Mouse (Mus musculus) intestine, embryonic 14.5 days (tissue): ENCODE results near the gene Bicdl1. TPM values are rescaled to one million over a fixed set of nuclear protein-coding genes. Genes with fewer than 3 reads are reported as not detected.
A peak's percentile ranks its signal among the peaks of the same experiment; 100 is the strongest.

Experiments
- ATAC-seq: fragments of 200-750 bp; cut with Nextera tagmentation; replicated peaks from 2 replicates; pipeline ENCODE4 v1.8.0; 2017; ENCODE audit warnings: low read depth, moderate number of reproducible peaks, moderate TSS enrichment, moderate library complexity; ENCODE audit not compliant: low FRiP score, low TSS enrichment
- DNase-seq: peaks from one replicate; pipeline ENCODE4 v3.0.0-alpha.2; 2018; ENCODE audit warnings: low spot score
- H3K27ac ChIP-seq: fragments of 300-500 bp; sonication (generic); 2 replicates; pipeline ENCODE4 v1.5.1; 2014; ENCODE audit warnings: low read depth, mild to moderate bottlenecking, control low read depth
- H3K27me3 ChIP-seq: fragments of 300-500 bp; sonication (generic); replicated peaks from 2 replicates; pipeline ENCODE4 v1.6.1; 2014; ENCODE audit warnings: low read length, control low read depth; ENCODE audit not compliant: control insufficient read depth, insufficient read depth
- H3K36me3 ChIP-seq: fragments of 300-500 bp; sonication (generic); 2 replicates; pipeline ENCODE4 v1.6.1; 2014; ENCODE audit warnings: low read length, control low read depth; ENCODE audit not compliant: control insufficient read depth, insufficient read depth
- H3K4me1 ChIP-seq: fragments of 300-500 bp; sonication (generic); replicated peaks from 2 replicates; pipeline ENCODE4 v1.6.1; 2014; ENCODE audit warnings: low read length, control low read depth, mixed read lengths; ENCODE audit not compliant: control insufficient read depth, insufficient read depth
- H3K4me2 ChIP-seq: fragments of 300-500 bp; sonication (generic); 2 replicates; pipeline ENCODE4 v1.6.1; 2014; ENCODE audit warnings: low read length
- H3K4me3 ChIP-seq: fragments of 300-500 bp; sonication (generic); 2 replicates; pipeline ENCODE4 v1.5.1; 2014; ENCODE audit warnings: low read depth, low read length, control low read depth, mixed read lengths
- H3K9ac ChIP-seq: fragments of 300-500 bp; sonication (generic); 2 replicates; pipeline ENCODE4 v1.6.1; 2014; ENCODE audit warnings: mild to moderate bottlenecking, low read length
- H3K9me3 ChIP-seq: fragments of 300-500 bp; sonication (generic); 2 replicates; pipeline ENCODE4 v1.6.1; 2016; ENCODE audit warnings: low read length, control low read depth; ENCODE audit not compliant: control insufficient read depth
- WGBS: fragments of 180-500 bp; shearing (Covaris S2); extraction: QIAGEN DNeasy Blood & Tissue Kit; methylation state at CpG from one replicate; pipeline ENCODE4 v1.1.7; 2014; 5-methylcytosine and 5-hydroxymethylcytosine counted together
- polyA plus RNA-seq: library from polyadenylated mRNA; unstranded; fragments of >200 nt; fragmentation: Nextera tagmentation; extraction: Ambion mirVana; gene quantifications from 2 replicates; pipeline ENCODE4 v1.2.1, GENCODE M21; 2014

Bicdl1 gene
- polyA plus RNA-seq, 1 experiment from 2014 or later = 13.6 TPM

- H3K9me3 ChIP-seq = no peaks in the 10 kb centered on the region
- no peaks in the 10 kb centered on the region for H3K27me3 ChIP-seq
- DNase-seq (no peak), ATAC-seq (no peak)
- H3K36me3 ChIP-seq = peaks cover 79% of the 10 kb centered on the region
- H3K27ac ChIP-seq = no peak overlapping the region
- no peak overlapping the region for H3K4me2 ChIP-seq
- H3K9ac ChIP-seq = no peak overlapping the region
- 79% methylated on average over 9 of the region's 9 CpGs for WGBS
- H3K4me3 ChIP-seq = no peak overlapping the region
- no peaks in the 10 kb centered on the region for H3K4me1 ChIP-seq
Measured at GRCm38 (mm10) chr5:115644192-115644591, 87.2 kb downstream of the Bicdl1 start.

GRCm38 (mm10) chr5:115635536-115635935 lies 95.9 kb downstream of the Bicdl1 start:
- peaks cover 17% of the 10 kb centered on the region for H3K4me1 ChIP-seq
- no peak overlapping the region for H3K9ac ChIP-seq
- ATAC-seq = no peak
- H3K36me3 ChIP-seq = peaks cover 32% of the 10 kb centered on the region
- no peak overlapping the region for H3K4me3 ChIP-seq
- H3K27ac ChIP-seq = no peak overlapping the region
- 70% methylated on average over 6 of the region's 6 CpGs for WGBS
- H3K9me3 ChIP-seq = no peaks in the 10 kb centered on the region
- no peak for DNase-seq
- no peak overlapping the region for H3K4me2 ChIP-seq
- no peaks in the 10 kb centered on the region for H3K27me3 ChIP-seq

- 84% methylated on average over 8 of the region's 8 CpGs for WGBS
- H3K27ac ChIP-seq = no peak overlapping the region
- DNase-seq (no peak), ATAC-seq (no peak)
- no peaks in the 10 kb centered on the region for H3K9me3 ChIP-seq
- H3K4me3 ChIP-seq = no peak overlapping the region
- H3K4me1 ChIP-seq = peaks cover 17% of the 10 kb centered on the region
- no peak overlapping the region for H3K4me2 ChIP-seq
- H3K36me3 ChIP-seq = peaks cover 17% of the 10 kb centered on the region
- H3K27me3 ChIP-seq = no peaks in the 10 kb centered on the region
- H3K9ac ChIP-seq = no peak overlapping the region
Measured at GRCm38 (mm10) chr5:115634046-115634445, 97.4 kb downstream of the Bicdl1 start.

GRCm38 (mm10) chr5:115633060-115633459 lies 98.4 kb downstream of the Bicdl1 start:
- H3K36me3 ChIP-seq = 0 out of 2 replicates have a peak, but pooled peaks cover 7% of the 10 kb centered on the region
- no peak for ATAC-seq
- peak overlapping the region; percentile 80 for H3K4me2 ChIP-seq
- H3K27me3 ChIP-seq = no peaks in the 10 kb centered on the region
- H3K4me3 ChIP-seq = peak overlapping the region; percentile 86
- no peak overlapping the region for H3K27ac ChIP-seq
- peak; percentile 59 for DNase-seq
- 45% methylated on average over 4 of the region's 4 CpGs for WGBS
- H3K9me3 ChIP-seq = no peaks in the 10 kb centered on the region
- peak overlapping the region; percentile 75 for H3K9ac ChIP-seq
- peaks cover 17% of the 10 kb centered on the region for H3K4me1 ChIP-seq

GRCm38 (mm10) chr5:115632358-115632714 lies 99.1 kb downstream of the Bicdl1 start:
- H3K36me3 ChIP-seq = 0 out of 2 replicates have a peak, but pooled peaks cover 5% of the 10 kb centered on the region
- H3K9ac ChIP-seq = peak overlapping the region; percentile 75
- peak overlapping the region; percentile 80 for H3K4me2 ChIP-seq
- DNase-seq (peak; percentile 77), ATAC-seq (0 out of 2 replicates have a peak, but pooled peaks have one; percentile 6)
- under 1% methylated on average over 30 of the region's 30 CpGs for WGBS
- peak overlapping the region; percentile 86 for H3K4me3 ChIP-seq
- H3K4me1 ChIP-seq = peaks cover 17% of the 10 kb centered on the region
- no peaks in the 10 kb centered on the region for H3K27me3 ChIP-seq
- H3K9me3 ChIP-seq = no peaks in the 10 kb centered on the region
- peak overlapping the region; percentile 54 for H3K27ac ChIP-seq

GRCm38 (mm10) chr5:115631505-115632357 lies 99.7 kb downstream of the Bicdl1 start, which contains the start of gene Rab35:
Gene Rab35 (plus strand): TSS chr5:115631908.
- peak within 1 kb of the TSS; percentile 75 for H3K9ac ChIP-seq
- under 1% methylated on average over 63 of the region's 125 CpGs for WGBS
- H3K27ac ChIP-seq = peak within 1 kb of the TSS; percentile 54
- no peaks in the 10 kb centered on the region for H3K27me3 ChIP-seq
- peak within 1 kb of the TSS; percentile 86 for H3K4me3 ChIP-seq
- H3K9me3 ChIP-seq = no peaks in the 10 kb centered on the region
- peaks cover 17% of the 10 kb centered on the region for H3K4me1 ChIP-seq
- ATAC-seq (peak; percentile 73), DNase-seq (peak; percentile 94)
- peak within 1 kb of the TSS; percentile 85 for H3K4me2 ChIP-seq
- H3K36me3 ChIP-seq = 0 out of 2 replicates have a peak, but pooled peaks cover 5% of the 10 kb centered on the region

- DNase-seq (no peak), ATAC-seq (no peak)
- H3K4me3 ChIP-seq = no peak overlapping the region
- H3K9ac ChIP-seq = no peak overlapping the region
- H3K27ac ChIP-seq = no peak overlapping the region
- no peaks in the 10 kb centered on the region for H3K27me3 ChIP-seq
- peaks cover 17% of the 10 kb centered on the region for H3K4me1 ChIP-seq
- 53% methylated on average over 5 of the region's 5 CpGs for WGBS
- H3K36me3 ChIP-seq = 0 out of 2 replicates have a peak, but pooled peaks cover 5% of the 10 kb centered on the region
- H3K9me3 ChIP-seq = no peaks in the 10 kb centered on the region
- peak overlapping the region; percentile 85; the same call in 1 of the 2 replicates for H3K4me2 ChIP-seq
Measured at GRCm38 (mm10) chr5:115630291-115630690, 101.1 kb downstream of the Bicdl1 start.

- 0 out of 2 replicates have a peak, but pooled peaks cover 5% of the 10 kb centered on the region for H3K36me3 ChIP-seq
- no peak overlapping the region for H3K27ac ChIP-seq
- no peak overlapping the region for H3K9ac ChIP-seq
- no peaks in the 10 kb centered on the region for H3K9me3 ChIP-seq
- DNase-seq (no peak), ATAC-seq (no peak)
- peaks cover 17% of the 10 kb centered on the region for H3K4me1 ChIP-seq
- no peak overlapping the region for H3K4me3 ChIP-seq
- no peaks in the 10 kb centered on the region for H3K27me3 ChIP-seq
- no peak overlapping the region for H3K4me2 ChIP-seq
- 88% methylated on average over 4 of the region's 4 CpGs for WGBS
Measured at GRCm38 (mm10) chr5:115629672-115630071, 101.7 kb downstream of the Bicdl1 start.
